8 mouse cellular contexts compared by ENCODE assay signal in the genomic region with DNA sequence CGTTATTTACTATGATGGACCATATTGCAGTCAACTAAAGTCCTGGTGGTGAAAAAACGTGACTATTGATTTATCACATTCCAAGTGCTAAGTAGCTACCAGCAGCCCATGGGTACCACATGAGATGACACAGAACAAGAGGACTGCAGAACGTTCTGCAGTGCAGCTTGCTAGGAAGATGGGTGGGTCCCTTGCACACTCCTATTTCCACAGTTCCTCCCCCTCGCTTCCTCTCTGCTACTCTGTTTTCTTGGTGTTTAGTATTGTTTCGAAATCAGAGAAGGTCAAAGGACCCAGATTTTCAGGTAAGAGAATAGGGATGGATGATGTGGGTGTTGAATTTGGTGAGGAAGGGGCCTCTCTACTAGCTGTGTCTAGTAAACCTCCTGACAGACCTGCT. TPM values are rescaled to one million over a fixed set of nuclear protein-coding genes. Genes with fewer than 3 reads are reported as not detected.
DNase-seq lines count a peak whose midpoint lies in the region; ATAC-seq lines count a peak whose summit lies in the region.

A gene (plus strand): TSS at position 231 of the 400 bp plus-strand sequence.

- WGBS in embryonic facial prominence, embryonic 11.5 days, result 82% methylated on average over 5 of the region's 5 CpGs
- WGBS in embryonic facial prominence, embryonic 10.5 days, result 75% methylated on average over 5 of the region's 5 CpGs
- WGBS in heart, embryonic 11.5 days (ENCODE audit: insufficient replicate concordance), result 62% methylated on average over 5 of the region's 5 CpGs
- WGBS in limb, embryonic 15.5 days, result 67% methylated on average over 5 of the region's 5 CpGs

- intact Hi-C loops in left cerebral cortex, postnatal 4 days (cut with DNase I), result no loop called here

- no peak for ATAC-seq in embryonic facial prominence, embryonic 11.5 days (replicated peaks; ENCODE audit: insufficient number of reproducible peaks, low FRiP score, low TSS enrichment, low read depth)
- peak; percentile 21 for ATAC-seq in CD4-positive, CD25-positive, alpha-beta regulatory T cell, adult 4 months
- ATAC-seq in heart, embryonic 11.5 days (replicated peaks; ENCODE audit: insufficient number of reproducible peaks, low FRiP score, low TSS enrichment), result no peak
- no peak for ATAC-seq in limb, embryonic 15.5 days (ENCODE audit: insufficient number of reproducible peaks, low FRiP score, low TSS enrichment, low read depth)

- H3K4me2 ChIP-seq in embryonic facial prominence, embryonic 11.5 days (ENCODE audit: low read depth, low read length), result no peak within 1 kb of the TSS
- no peak within 1 kb of the TSS for H3K4me2 ChIP-seq in heart, embryonic 11.5 days
- H3K4me2 ChIP-seq in limb, embryonic 15.5 days, result no peak within 1 kb of the TSS

- no peak within 1 kb of the TSS for H3K4me3 ChIP-seq in embryonic facial prominence, embryonic 11.5 days (ENCODE audit: low read depth, low read length)
- H3K4me3 ChIP-seq in embryonic facial prominence, embryonic 10.5 days, result no peak within 1 kb of the TSS
- H3K4me3 ChIP-seq in heart, embryonic 11.5 days (ENCODE audit: low read depth, low read length), result no peak within 1 kb of the TSS
- no peak within 1 kb of the TSS for H3K4me3 ChIP-seq in limb, embryonic 15.5 days

- no peaks in the 10 kb centered on the region for H3K4me1 ChIP-seq in embryonic facial prominence, embryonic 11.5 days (ENCODE audit: control insufficient read depth, insufficient read depth, low read length)
- H3K4me1 ChIP-seq in embryonic facial prominence, embryonic 10.5 days, result no peaks in the 10 kb centered on the region
- H3K4me1 ChIP-seq in heart, embryonic 11.5 days (ENCODE audit: control insufficient read depth, insufficient read depth, low read length), result no peaks in the 10 kb centered on the region
- no peaks in the 10 kb centered on the region for H3K4me1 ChIP-seq in limb, embryonic 15.5 days

- no peak for DNase-seq in embryonic facial prominence, embryonic 11.5 days (ENCODE audit: low spot score)
- no peak for DNase-seq in embryonic facial prominence, embryonic 10.5 days (ENCODE audit: low spot score)
- no peak for DNase-seq in left cerebral cortex, postnatal 4 days
- DNase-seq in right cerebral cortex, postnatal 4 days, result no peak
- no peak for DNase-seq in spleen, adult 18-20 months

- H3K9ac ChIP-seq in embryonic facial prominence, embryonic 11.5 days (replicated peaks; ENCODE audit: low read length), result no peak within 1 kb of the TSS
- H3K9ac ChIP-seq in heart, embryonic 11.5 days (ENCODE audit: low read depth, low read length), result no peak within 1 kb of the TSS
- no peak within 1 kb of the TSS for H3K9ac ChIP-seq in limb, embryonic 15.5 days

- H3K36me3 ChIP-seq in embryonic facial prominence, embryonic 11.5 days (replicated peaks; ENCODE audit: control insufficient read depth, insufficient read depth, low read depth, low read length), result no peaks in the 10 kb centered on the region
- no peaks in the 10 kb centered on the region for H3K36me3 ChIP-seq in embryonic facial prominence, embryonic 10.5 days (replicated peaks)
- H3K36me3 ChIP-seq in heart, embryonic 11.5 days (ENCODE audit: control insufficient read depth, insufficient read depth, low read length), result no peaks in the 10 kb centered on the region
- no peaks in the 10 kb centered on the region for H3K36me3 ChIP-seq in limb, embryonic 15.5 days

- H3K9me3 ChIP-seq in embryonic facial prominence, embryonic 11.5 days (replicated peaks; ENCODE audit: control insufficient read depth, low read length), result no peaks in the 10 kb centered on the region
- H3K9me3 ChIP-seq in embryonic facial prominence, embryonic 10.5 days, result no peaks in the 10 kb centered on the region
- no peaks in the 10 kb centered on the region for H3K9me3 ChIP-seq in heart, embryonic 11.5 days (replicated peaks; ENCODE audit: control insufficient read depth, low read length)
- no peaks in the 10 kb centered on the region for H3K9me3 ChIP-seq in limb, embryonic 15.5 days

- no peak within 1 kb of the TSS for H3K27ac ChIP-seq in embryonic facial prominence, embryonic 11.5 days (replicated peaks; ENCODE audit: low read depth, low read length)
- H3K27ac ChIP-seq in embryonic facial prominence, embryonic 10.5 days (replicated peaks), result no peak within 1 kb of the TSS
- peak within 1 kb of the TSS; percentile 29; the same call in 1 of the 2 replicates for H3K27ac ChIP-seq in heart, embryonic 11.5 days (ENCODE audit: low read depth, low read length)
- H3K27ac ChIP-seq in limb, embryonic 15.5 days, result no peak within 1 kb of the TSS

- H3K27me3 ChIP-seq in embryonic facial prominence, embryonic 11.5 days (ENCODE audit: control insufficient read depth, insufficient read depth, low read length), result no peaks in the 10 kb centered on the region
- H3K27me3 ChIP-seq in embryonic facial prominence, embryonic 10.5 days (replicated peaks; ENCODE audit: low read depth, poor library complexity, severe bottlenecking), result no peaks in the 10 kb centered on the region
- no peaks in the 10 kb centered on the region for H3K27me3 ChIP-seq in heart, embryonic 11.5 days (ENCODE audit: control insufficient read depth, insufficient read depth, low read length)
- no peaks in the 10 kb centered on the region for H3K27me3 ChIP-seq in limb, embryonic 15.5 days

RNA-seq across cellular contexts. Expression of the gene that starts here (rescaled TPM):
- 9.6 and 10.2 TPM in 2 replicates for polyA plus RNA-seq in embryonic facial prominence, embryonic 11.5 days (2014; fragmentation: Nextera tagmentation; extraction: Ambion mirVana)
- 7.4 and 7.5 TPM in 2 replicates for polyA plus RNA-seq in embryonic facial prominence, embryonic 10.5 days (2016; fragmentation: Nextera tagmentation; extraction: Ambion mirVana)
- 1,000 to 10,000 TPM; 1,771 to 1,850 TPM for polyA plus RNA-seq in CD4-positive, CD25-positive, alpha-beta regulatory T cell, adult 4 months (2017; shearing (Covaris generic))
- 8.6 and 10.0 TPM in 2 replicates for polyA plus RNA-seq in heart, embryonic 11.5 days (2014; fragmentation: Nextera tagmentation; extraction: Ambion mirVana)
- 17.5 and 20.6 TPM in 2 replicates for polyA plus RNA-seq in limb, embryonic 15.5 days (2015; fragmentation: Nextera tagmentation; extraction: Ambion mirVana)
- 1 to 10 TPM in 1 of 2 experiments, under 1 TPM in 1; 0.77 to 1.4 TPM for total RNA-seq in left cerebral cortex, postnatal 4 days (2021)

Comparison
In these comparisons a context has a peak if more than half of its experiments do, and no peak if none do; other contexts are left out.
1. RNA of the gene that starts here (polyA plus RNA-seq): 1,771 to 1,850 TPM in CD4-positive, CD25-positive, alpha-beta regulatory T cell, adult 4 months; 17.5 to 20.6 TPM in limb, embryonic 15.5 days, 9.6 to 10.2 TPM in embryonic facial prominence, embryonic 11.5 days, 8.6 to 10.0 TPM in heart, embryonic 11.5 days and 7.4 to 7.5 TPM in embryonic facial prominence, embryonic 10.5 days; every median in the first group is over 10 times any median in the second.